Mouse (Mus musculus) midbrain, embryonic 14.5 days (tissue): ENCODE measurements around the gene Capza1. TPM values are rescaled to one million over a fixed set of nuclear protein-coding genes. Genes with fewer than 3 reads are reported as not detected.

Experiments used
- ATAC-seq: fragments of 200-750 bp; cut with Nextera tagmentation; 2 replicates; pipeline ENCODE4 v1.8.0; 2017; ENCODE audit warnings: moderate number of reproducible peaks, moderate library complexity; ENCODE audit not compliant: low FRiP score, low TSS enrichment
- DNase-seq: peaks from one replicate; pipeline ENCODE4 v3.0.0-alpha.2; 2015
- H3K27ac ChIP-seq: fragments of 300-500 bp; sonication (generic); replicated peaks from 2 replicates; pipeline ENCODE4 v1.5.1; 2014; ENCODE audit warnings: mild to moderate bottlenecking, low read depth, low read length, moderate library complexity
- H3K27me3 ChIP-seq: fragments of 300-500 bp; sonication (generic); 2 replicates; pipeline ENCODE4 v1.6.1; 2014; ENCODE audit warnings: low read length, control low read depth, mixed read lengths; ENCODE audit not compliant: control insufficient read depth, insufficient read depth
- H3K36me3 ChIP-seq: fragments of 300-500 bp; sonication (generic); 2 replicates; pipeline ENCODE4 v1.6.1; 2014; ENCODE audit warnings: low read length, control low read depth; ENCODE audit not compliant: control insufficient read depth, insufficient read depth
- H3K4me1 ChIP-seq: fragments of 300-500 bp; sonication (generic); 2 replicates; pipeline ENCODE4 v1.6.1; 2014; ENCODE audit warnings: mild to moderate bottlenecking, antibody characterized with exemption, low read length, control low read depth; ENCODE audit not compliant: control insufficient read depth, insufficient read depth
- H3K4me2 ChIP-seq: fragments of 300-500 bp; sonication (generic); 2 replicates; pipeline ENCODE4 v1.6.1; 2014; ENCODE audit warnings: mild to moderate bottlenecking, low read length, moderate library complexity
- H3K4me3 ChIP-seq: fragments of 300-500 bp; sonication (generic); replicated peaks from 2 replicates; pipeline ENCODE4 v1.5.1; 2014; ENCODE audit warnings: low read depth, low read length
- H3K9ac ChIP-seq: fragments of 300-500 bp; sonication (generic); replicated peaks from 2 replicates; pipeline ENCODE4 v1.6.1; 2014; ENCODE audit warnings: mild to moderate bottlenecking, low read length, moderate library complexity
- H3K9me3 ChIP-seq: fragments of 300-500 bp; sonication (generic); 2 replicates; pipeline ENCODE4 v1.6.1; 2016; ENCODE audit warnings: low read length, control low read depth, mixed read lengths; ENCODE audit not compliant: control insufficient read depth
- WGBS: fragments of 180-500 bp; shearing (Covaris S2); extraction: QIAGEN DNeasy Blood & Tissue Kit; methylation state at CpG from one replicate; pipeline ENCODE4 v1.1.7; 2014; 5-methylcytosine and 5-hydroxymethylcytosine counted together
- polyA plus RNA-seq: library from polyadenylated mRNA; unstranded; fragments of >200 nt; fragmentation: Nextera tagmentation; extraction: Ambion mirVana; gene quantifications from 2 replicates; pipeline ENCODE4 v1.2.1, GENCODE M21; 2014

Capza1 gene
- polyA plus RNA-seq, 1 experiment from 2014 or later = 213 TPM

DNA sequence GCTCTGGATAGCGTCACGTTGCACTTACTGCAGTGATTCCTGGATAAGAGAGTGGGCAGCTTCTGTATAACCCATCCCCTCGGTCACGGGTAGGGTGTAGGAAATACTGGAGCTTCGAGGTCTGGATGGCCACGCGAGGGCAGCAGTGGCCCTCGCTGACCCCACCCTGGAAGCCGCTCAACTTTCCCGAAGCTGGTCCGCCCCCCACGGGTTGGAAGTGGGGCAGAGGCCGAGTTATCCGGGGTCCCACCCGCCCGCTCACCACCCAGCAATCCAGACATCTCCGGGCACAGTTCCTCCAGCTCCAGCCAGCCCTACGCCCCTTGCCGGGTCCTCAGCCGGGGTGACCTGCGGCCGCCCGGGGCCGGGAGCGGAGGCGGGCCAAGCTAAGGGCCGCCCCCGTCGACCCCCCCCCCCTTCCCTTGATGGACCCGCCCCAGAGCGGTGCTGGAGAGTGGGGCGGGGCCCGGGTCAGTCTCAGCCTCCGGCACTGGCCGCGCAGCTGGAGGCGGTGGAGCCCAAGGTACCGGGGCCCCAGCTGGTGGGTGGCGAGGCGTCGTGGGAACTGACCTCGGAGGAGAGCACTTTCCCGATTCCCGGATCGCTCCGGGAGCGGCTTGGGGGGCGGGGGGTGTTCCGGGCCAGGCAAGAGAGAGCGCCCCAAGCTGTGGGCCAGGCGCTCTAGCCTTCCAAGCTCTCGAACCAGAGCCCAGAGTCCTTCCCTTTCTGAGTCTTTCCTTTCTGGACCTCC is 75.6 kb downstream of the Capza1 start:
- peak; percentile 82 for ATAC-seq
- peaks cover 16% of the 10 kb centered on the region; the same call in 1 of the 2 replicates for H3K27me3 ChIP-seq

DNA sequence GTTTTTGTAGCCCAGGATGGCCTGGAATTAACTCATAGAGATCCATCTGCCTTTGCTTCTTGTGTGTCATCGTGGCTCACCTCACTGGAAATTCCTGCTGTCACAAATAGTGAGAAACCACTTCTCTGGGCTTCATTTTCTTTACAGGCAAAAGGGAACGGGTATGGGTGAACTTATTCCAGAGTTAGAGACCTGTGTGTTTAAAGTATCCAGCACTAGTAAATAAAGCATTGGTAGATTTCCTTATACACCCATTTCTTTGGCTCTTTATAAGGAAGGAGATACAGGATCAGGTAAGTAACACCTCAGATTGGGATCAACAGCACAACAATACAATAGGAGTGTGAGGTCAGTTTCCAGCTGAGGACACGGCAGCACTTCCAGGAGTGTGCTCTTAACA is 76.2 kb downstream of the Capza1 start, which contains the start of gene Rhoc:
Gene Rhoc (plus strand): TSS at position 301 of the 400 bp plus-strand sequence.
- peaks cover 3% of the 10 kb centered on the region; the same call in 1 of the 2 replicates for H3K36me3 ChIP-seq
- H3K9me3 ChIP-seq = no peaks in the 10 kb centered on the region
- H3K4me2 ChIP-seq = peak within 1 kb of the TSS; percentile 96
- peak within 1 kb of the TSS; percentile 52 for H3K4me3 ChIP-seq
- no peak for ATAC-seq
- peaks cover 8% of the 10 kb centered on the region; the same call in 1 of the 2 replicates for H3K4me1 ChIP-seq
- DNase-seq = no peak
- H3K27me3 ChIP-seq = peaks cover 23% of the 10 kb centered on the region; the same call in 1 of the 2 replicates
- WGBS = 37% methylated on average over 3 of the region's 3 CpGs
- peak within 1 kb of the TSS; percentile 50 for H3K9ac ChIP-seq
- H3K27ac ChIP-seq = 0 out of 2 replicates have a peak within 1 kb of the TSS, but pooled peaks have one; percentile 20

More for the DNA sequence above, 75.6 kb downstream of the Capza1 start:
- Histone ChIP-seq H3K4me1 (peaks cover 8% of the 10 kb centered on the region; the same call in 1 of the 2 replicates), H3K4me3 (peak overlapping the region; percentile 52), H3K9me3 (no peaks in the 10 kb centered on the region), H3K36me3 (peaks cover 3% of the 10 kb centered on the region; the same call in 1 of the 2 replicates), H3K4me2 (peak overlapping the region; percentile 96), H3K9ac (peak overlapping the region; percentile 50), H3K27ac (0 out of 2 replicates have a peak overlapping the region, but pooled peaks have one; percentile 20)
- DNase-seq = peak; percentile 80
- 0% methylated on average over 47 of the region's 52 CpGs for WGBS

DNA sequence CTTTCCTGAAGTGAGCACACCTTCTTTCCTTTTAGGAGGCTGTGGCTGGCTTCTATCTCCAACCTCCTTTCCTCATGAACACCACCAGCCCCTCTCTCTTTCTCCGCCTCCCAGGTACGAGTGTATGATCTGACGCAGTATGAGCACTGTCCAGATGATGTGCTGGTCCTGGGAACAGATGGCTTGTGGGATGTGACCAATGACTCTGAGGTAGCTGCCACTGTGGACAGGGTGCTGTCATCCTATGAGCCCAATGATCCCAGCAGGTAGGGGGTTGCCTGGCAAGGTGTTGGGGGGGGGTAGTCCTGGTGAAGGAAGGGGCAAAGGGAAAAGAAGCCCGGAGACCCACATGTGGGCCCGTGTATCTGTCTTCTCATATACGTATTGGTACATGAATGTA is 79.0 kb downstream of the Capza1 start:
- Histone ChIP-seq H3K4me1 (peaks cover 14% of the 10 kb centered on the region), H3K36me3 (no peaks in the 10 kb centered on the region), H3K9me3 (no peaks in the 10 kb centered on the region), H3K27me3 (peaks cover 51% of the 10 kb centered on the region), H3K4me3 (no peak overlapping the region), H3K9ac (no peak overlapping the region), H3K4me2 (no peak overlapping the region), H3K27ac (no peak overlapping the region)
- WGBS = 93% methylated on average over 6 of the region's 6 CpGs
- no peak for ATAC-seq
- DNase-seq = no peak

DNA sequence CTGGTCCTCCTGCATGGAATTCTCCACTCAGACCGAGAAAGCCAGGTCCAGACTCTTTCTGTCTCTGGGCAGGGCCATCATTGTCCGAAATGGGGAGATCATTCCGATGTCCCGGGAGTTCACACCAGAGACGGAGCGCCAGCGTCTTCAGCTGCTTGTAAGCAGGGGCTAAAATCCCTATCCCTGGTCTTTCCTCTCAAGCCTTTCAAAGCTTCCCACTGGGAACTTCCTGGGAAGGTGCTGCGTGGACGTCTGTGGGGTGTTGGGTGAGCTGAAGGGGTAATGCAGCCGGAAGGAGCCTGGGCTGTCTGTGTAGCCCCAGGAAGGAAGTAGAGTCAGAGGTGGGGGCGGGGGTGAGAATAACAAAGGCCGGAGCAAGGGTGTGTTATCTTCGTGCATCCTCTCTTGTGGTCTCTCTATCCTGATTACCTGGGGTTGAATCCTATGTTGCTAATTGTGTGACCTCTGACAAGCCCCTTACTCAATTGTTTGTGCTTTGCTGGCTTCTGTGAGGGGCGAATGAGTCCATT is 80.3 kb downstream of the Capza1 start:
- Histone ChIP-seq H3K4me1 (peaks cover 14% of the 10 kb centered on the region), H3K4me2 (no peak overlapping the region), H3K9ac (no peak overlapping the region), H3K9me3 (no peaks in the 10 kb centered on the region), H3K27ac (no peak overlapping the region), H3K27me3 (peaks cover 63% of the 10 kb centered on the region), H3K36me3 (no peaks in the 10 kb centered on the region), H3K4me3 (no peak overlapping the region)
- WGBS = 42% methylated on average over 14 of the region's 14 CpGs
- DNase-seq (no peak), ATAC-seq (no peak)

DNA sequence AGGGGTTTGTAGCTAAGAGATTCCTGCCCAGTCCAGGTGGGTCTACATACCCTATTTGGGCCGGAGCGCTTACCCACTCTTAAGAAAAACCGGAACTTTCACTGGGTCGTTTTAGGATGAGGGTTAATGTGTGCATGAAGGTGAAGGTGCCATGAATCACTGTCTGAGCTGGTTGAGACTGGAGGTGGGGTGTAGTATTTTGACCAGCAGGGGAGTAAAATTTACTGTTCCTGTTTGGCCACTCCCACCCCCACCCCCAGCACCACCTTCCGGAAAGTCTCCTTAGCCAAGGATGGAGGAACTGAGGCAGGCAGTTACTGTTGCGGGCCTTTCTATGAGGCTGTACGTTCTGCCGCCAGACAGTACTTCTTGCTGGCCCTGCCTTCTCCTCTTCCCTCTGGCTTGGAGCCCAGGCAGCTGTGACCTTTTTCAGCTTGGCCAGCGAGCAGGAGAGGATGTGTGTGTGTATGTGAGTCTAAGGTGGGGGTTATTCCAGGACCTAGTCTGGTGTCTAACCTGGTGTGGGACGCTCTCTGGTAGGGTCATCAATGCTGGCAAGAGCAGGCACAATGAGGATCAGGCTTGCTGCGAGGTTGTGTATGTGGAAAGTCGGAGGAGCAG is 82.1 kb downstream of the Capza1 start:
- Histone ChIP-seq H3K27me3 (peaks cover 77% of the 10 kb centered on the region), H3K4me3 (no peak overlapping the region)
- peak; percentile 22 for DNase-seq

DNA sequence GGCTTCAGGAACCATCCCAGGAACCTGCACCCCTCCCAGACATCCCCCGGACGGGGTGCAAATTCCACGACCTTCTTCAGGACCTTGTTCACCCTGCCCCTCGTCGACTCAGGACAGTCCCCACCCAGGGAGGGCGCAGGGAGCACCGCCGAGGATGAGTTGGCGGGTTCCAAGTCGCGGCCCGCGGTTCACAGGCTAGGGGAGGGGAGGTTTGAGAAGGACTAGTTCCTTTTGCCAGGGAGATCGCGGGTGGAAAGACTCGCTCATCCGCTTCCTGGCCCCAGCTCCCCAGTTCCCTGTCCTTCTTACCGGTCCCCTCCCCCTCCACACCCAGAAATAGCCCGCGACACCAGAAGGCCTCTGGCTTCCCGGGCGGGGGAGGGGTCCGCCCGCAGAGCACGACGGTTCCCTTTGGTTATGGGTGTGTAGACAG is 82.8 kb downstream of the Capza1 start, which contains the start of gene Fam19a3:
Gene Fam19a3 (minus strand): TSS at position 370 of the 433 bp plus-strand sequence.
- Histone ChIP-seq H3K4me2 (peak within 1 kb of the TSS; percentile 77), H3K36me3 (no peaks in the 10 kb centered on the region), H3K27ac (no peak within 1 kb of the TSS), H3K9me3 (no peaks in the 10 kb centered on the region), H3K4me1 (peaks cover 8% of the 10 kb centered on the region), H3K9ac (peak within 1 kb of the TSS; percentile 39; the same call in 1 of the 2 replicates), H3K4me3 (peak within 1 kb of the TSS; percentile 36), H3K27me3 (peaks cover 84% of the 10 kb centered on the region)
- ATAC-seq = no peak
- under 1% methylated on average over 26 of the region's 26 CpGs for WGBS
- peak; percentile 24 for DNase-seq

More for the DNA sequence above, 82.1 kb downstream of the Capza1 start:
- WGBS = 14% methylated on average over 12 of the region's 12 CpGs
- Histone ChIP-seq H3K9me3 (no peaks in the 10 kb centered on the region), H3K36me3 (no peaks in the 10 kb centered on the region), H3K4me2 (no peak overlapping the region), H3K9ac (no peak overlapping the region), H3K4me1 (peaks cover 8% of the 10 kb centered on the region), H3K27ac (no peak overlapping the region)
- no peak for ATAC-seq

DNA sequence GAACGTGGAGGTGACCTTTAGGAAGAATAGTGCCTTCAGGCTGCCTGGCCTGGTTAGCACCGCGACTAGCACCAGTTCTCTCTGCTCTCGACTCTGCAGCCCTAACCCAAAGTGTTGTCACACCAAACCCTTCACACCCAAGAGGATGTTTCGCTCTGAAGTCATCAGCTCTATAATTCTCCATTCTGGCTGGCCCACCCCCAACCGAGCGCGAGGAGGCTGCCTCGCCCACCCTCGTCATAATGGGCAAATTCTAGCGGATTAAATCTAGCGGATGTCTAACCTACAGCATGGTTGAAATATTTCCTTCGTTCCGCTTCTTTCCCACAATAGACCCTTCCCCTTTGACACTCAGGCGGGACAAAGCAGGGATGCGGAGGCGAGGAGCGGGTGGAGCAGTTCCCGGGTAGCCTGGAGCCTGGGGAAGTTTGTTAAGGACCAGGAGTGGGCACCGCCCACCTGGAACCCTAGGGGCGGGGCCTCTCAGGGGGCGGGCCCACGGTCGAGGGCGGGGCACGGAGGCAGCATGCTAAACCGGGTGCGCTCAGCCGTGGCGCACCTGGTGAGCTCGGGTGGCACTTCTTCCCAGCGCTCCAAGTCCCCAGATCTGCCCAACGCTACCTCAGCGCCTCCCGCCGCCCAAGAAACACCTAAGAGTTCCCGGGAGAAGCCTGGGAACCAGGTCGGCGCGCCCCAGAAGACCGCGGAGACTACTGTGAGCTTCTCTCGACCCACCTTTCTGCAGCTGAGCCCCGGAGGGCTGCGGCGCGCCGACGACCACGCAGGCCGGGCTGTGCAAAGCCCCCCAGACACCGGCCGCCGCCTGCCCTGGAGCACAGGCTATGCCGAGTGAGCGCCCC is 83.5 kb downstream of the Capza1 start, which contains the start of gene Ppm1j:
Gene Ppm1j (plus strand): TSS at position 496 of the 860 bp plus-strand sequence.
- H3K9ac ChIP-seq = peak within 1 kb of the TSS; percentile 39; the same call in 1 of the 2 replicates
- 1% methylated on average over 56 of the region's 56 CpGs for WGBS
- no peak within 1 kb of the TSS for H3K27ac ChIP-seq
- H3K4me2 ChIP-seq = peak within 1 kb of the TSS; percentile 77
- peaks cover 89% of the 10 kb centered on the region for H3K27me3 ChIP-seq
- ATAC-seq = peak; percentile 46; the same call in 1 of the 2 replicates
- DNase-seq = peak; percentile 48
- no peaks in the 10 kb centered on the region for H3K9me3 ChIP-seq
- H3K36me3 ChIP-seq = no peaks in the 10 kb centered on the region
- peaks cover 8% of the 10 kb centered on the region for H3K4me1 ChIP-seq
- H3K4me3 ChIP-seq = peak within 1 kb of the TSS; percentile 36

DNA sequence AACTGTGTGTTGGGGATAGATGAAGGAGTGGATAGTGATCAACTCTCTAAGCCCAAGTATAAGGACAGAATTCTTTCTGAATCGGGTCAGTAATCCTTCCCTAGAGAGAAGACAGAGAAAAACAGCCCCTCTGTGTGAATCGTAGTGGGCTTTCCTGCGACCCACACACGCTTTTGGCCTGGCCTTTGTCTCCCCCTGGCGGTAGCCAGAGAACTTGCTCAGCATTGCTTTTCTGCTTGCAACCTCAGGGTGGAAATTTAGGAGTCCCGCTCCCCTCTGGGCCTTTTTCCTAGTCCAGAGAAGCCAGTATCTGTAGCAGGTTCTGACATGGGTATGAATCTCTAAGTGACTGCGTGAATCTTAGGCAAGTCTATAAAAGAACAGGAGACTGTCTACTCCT is 84.4 kb downstream of the Capza1 start:
- DNase-seq = peak; percentile 89
- WGBS = 1% methylated on average over 7 of the region's 7 CpGs
- no peaks in the 10 kb centered on the region for H3K9me3 ChIP-seq
- H3K4me3 ChIP-seq = no peak overlapping the region
- H3K27ac ChIP-seq = no peak overlapping the region
- no peak for ATAC-seq
- H3K27me3 ChIP-seq = peaks cover 89% of the 10 kb centered on the region
- H3K4me1 ChIP-seq = peaks cover 8% of the 10 kb centered on the region
- H3K4me2 ChIP-seq = no peak overlapping the region; the same call in 1 of the 2 replicates
- no peak overlapping the region for H3K9ac ChIP-seq
- H3K36me3 ChIP-seq = no peaks in the 10 kb centered on the region
